Mouse (Mus musculus): ENCODE measurements at regions not wholly inside any gene's neighbourhood (a gene's known extent, or its start where the extent isn't known, plus 50 kb on each side); places are given as distances from the start of the nearest gene placed in this dataset.

- TF ChIP-seq USF1 (IDR thresholded peaks at IDR 0.05; ENCODE audit: low read depth, low read length): no peak
- no peak for TF ChIP-seq RAD21 (IDR thresholded peaks at IDR 0.05; ENCODE audit: low read depth, low read length)
- no peak for TF ChIP-seq ZC3H11A (IDR thresholded peaks at IDR 0.05; ENCODE audit: low read depth, low read length)
- TF ChIP-seq TBP (IDR thresholded peaks at IDR 0.05; ENCODE audit: low read depth, low read length): no peak
- no peak for TF ChIP-seq TCF12 (IDR thresholded peaks at IDR 0.05; ENCODE audit: low read depth, low read length)
- TF ChIP-seq MAZ (IDR thresholded peaks at IDR 0.05; ENCODE audit: low read depth, low read length): no peak
- TF ChIP-seq ZKSCAN1 (IDR thresholded peaks at IDR 0.05; ENCODE audit: low read depth, low read length): no peak
- no peak for TF ChIP-seq UBTF (IDR thresholded peaks at IDR 0.05; ENCODE audit: borderline replicate concordance, insufficient read depth, low read depth, low read length)
- TF ChIP-seq POLR2AphosphoS2 (IDR thresholded peaks at IDR 0.05; ENCODE audit: low read length): no peak
- no peak for TF ChIP-seq TAL1 (IDR thresholded peaks at IDR 0.05; ENCODE audit: low read length)
- TF ChIP-seq GABPA (IDR thresholded peaks at IDR 0.05; ENCODE audit: low read depth, low read length): no peak
- no peak for TF ChIP-seq CHD2 (IDR thresholded peaks at IDR 0.05; ENCODE audit: low read length)
- TF ChIP-seq MYB (IDR thresholded peaks at IDR 0.05; ENCODE audit: low read depth, low read length): no peak
- TF ChIP-seq MYC (IDR thresholded peaks at IDR 0.05; ENCODE audit: low read depth, low read length): no peak
- TF ChIP-seq SMC3 (IDR thresholded peaks at IDR 0.05; ENCODE audit: low read depth, low read length): no peak
- TF ChIP-seq E2F4 (IDR thresholded peaks at IDR 0.05; ENCODE audit: borderline replicate concordance, low read depth, low read length): no peak
- no peak for TF ChIP-seq NRF1 (IDR thresholded peaks at IDR 0.05; ENCODE audit: insufficient read depth, low read depth, low read length, poor library complexity, severe bottlenecking)
- no peak for TF ChIP-seq BHLHE40 (IDR thresholded peaks at IDR 0.05; ENCODE audit: borderline replicate concordance, low read depth, low read length)
- TF ChIP-seq SIN3A (IDR thresholded peaks at IDR 0.05; ENCODE audit: low read length): no peak
- H3K79me2 ChIP-seq (ENCODE audit: control insufficient read depth, insufficient read depth, low read length, poor library complexity): no peaks in the 10 kb centered on the region
Observed at GRCm38 (mm10) chr13:97600136-97600535, 160.3 kb downstream of the Gm10260 start.

GRCm38 (mm10) chr13:97598507-97599431 is 161.7 kb downstream of the Gm10260 start:
- H3K27ac ChIP-seq (ENCODE audit: control insufficient read depth, low read depth, low read length): no peak overlapping the region
- H3K27me3 ChIP-seq (ENCODE audit: control insufficient read depth in 1 of 2, insufficient read depth in 2 of 2, low read length in 2 of 2): no peaks in the 10 kb centered on the region
- H3K36me3 ChIP-seq (ENCODE audit: control insufficient read depth in 1 of 2, insufficient read depth in 2 of 2, low read length in 2 of 2): no peaks in the 10 kb centered on the region
- no peak overlapping the region for H3K9ac ChIP-seq (ENCODE audit: control insufficient read depth, low read depth, low read length, poor library complexity, severe bottlenecking)
- H3K4me3 ChIP-seq (ENCODE audit: control insufficient read depth in 1 of 2, insufficient read depth in 1 of 2, low read depth in 2 of 2, low read length in 2 of 2): no peak overlapping the region
- H3K9me3 ChIP-seq (replicated peaks; ENCODE audit: insufficient read depth, low read length): no peaks in the 10 kb centered on the region
- TF ChIP-seq UBTF (IDR thresholded peaks at IDR 0.05; ENCODE audit: borderline replicate concordance, insufficient read depth, low read depth, low read length) (no peak), GABPA (IDR thresholded peaks at IDR 0.05; ENCODE audit: low read depth, low read length) (no peak), RAD21 (IDR thresholded peaks at IDR 0.05; ENCODE audit: low read depth, low read length) (no peak), MYB (IDR thresholded peaks at IDR 0.05; ENCODE audit: low read depth, low read length) (no peak), NRF1 (IDR thresholded peaks at IDR 0.05; ENCODE audit: insufficient read depth, low read depth, low read length, poor library complexity, severe bottlenecking) (no peak), E2F4 (IDR thresholded peaks at IDR 0.05; ENCODE audit: borderline replicate concordance, low read depth, low read length) (no peak), MEF2A (IDR thresholded peaks at IDR 0.05; ENCODE audit: extremely low read depth, insufficient replicate concordance, low read depth, low read length, poor library complexity, severe bottlenecking) (no peak), CHD2 (IDR thresholded peaks at IDR 0.05; ENCODE audit: low read length) (no peak), CHD1 (IDR thresholded peaks at IDR 0.05; ENCODE audit: low read depth, low read length) (no peak)
- DNase-seq (ENCODE audit: low read depth, low spot score): no peak
- H3K79me2 ChIP-seq (ENCODE audit: control insufficient read depth, insufficient read depth, low read length, poor library complexity): no peaks in the 10 kb centered on the region
- H3K4me1 ChIP-seq (ENCODE audit: control insufficient read depth in 1 of 2, insufficient read depth in 2 of 2, low read length in 2 of 2): no peaks in the 10 kb centered on the region

More at GRCm38 (mm10) chr13:97600136-97600535, 160.3 kb downstream of the Gm10260 start:
- H3K27ac ChIP-seq (ENCODE audit: control insufficient read depth, low read depth, low read length): no peak overlapping the region
- H3K9ac ChIP-seq (ENCODE audit: control insufficient read depth, low read depth, low read length, poor library complexity, severe bottlenecking): no peak overlapping the region
- H3K36me3 ChIP-seq (ENCODE audit: control insufficient read depth in 1 of 2, insufficient read depth in 2 of 2, low read length in 2 of 2): no peaks in the 10 kb centered on the region
- H3K4me1 ChIP-seq (ENCODE audit: control insufficient read depth in 1 of 2, insufficient read depth in 2 of 2, low read length in 2 of 2): no peaks in the 10 kb centered on the region
- DNase-seq (ENCODE audit: low read depth, low spot score): no peak
- no peaks in the 10 kb centered on the region for H3K9me3 ChIP-seq (replicated peaks; ENCODE audit: insufficient read depth, low read length)
- H3K27me3 ChIP-seq (ENCODE audit: control insufficient read depth in 1 of 2, insufficient read depth in 2 of 2, low read length in 2 of 2): no peaks in the 10 kb centered on the region
- no peak overlapping the region for H3K4me3 ChIP-seq (ENCODE audit: control insufficient read depth in 1 of 2, insufficient read depth in 1 of 2, low read depth in 2 of 2, low read length in 2 of 2)

Data from MEL (cell line).